Mouse (Mus musculus) embryonic fibroblast, embryonic 13.5 days (primary cell): ENCODE results near the gene Gch1.

Experiments used
- CTCF ChIP-seq: IDR thresholded peaks from 2 replicates; pipeline ENCODE4 v1.5.1; 2011; ENCODE audit warnings: mild to moderate bottlenecking, control low read depth, low read length, moderate library complexity, borderline replicate concordance; ENCODE audit not compliant: insufficient read depth
- POLR2A ChIP-seq: IDR thresholded peaks from 2 replicates; pipeline ENCODE4 v1.6.1; 2011; ENCODE audit warnings: low read depth, mild to moderate bottlenecking, control low read depth, low read length, moderate library complexity

DNA sequence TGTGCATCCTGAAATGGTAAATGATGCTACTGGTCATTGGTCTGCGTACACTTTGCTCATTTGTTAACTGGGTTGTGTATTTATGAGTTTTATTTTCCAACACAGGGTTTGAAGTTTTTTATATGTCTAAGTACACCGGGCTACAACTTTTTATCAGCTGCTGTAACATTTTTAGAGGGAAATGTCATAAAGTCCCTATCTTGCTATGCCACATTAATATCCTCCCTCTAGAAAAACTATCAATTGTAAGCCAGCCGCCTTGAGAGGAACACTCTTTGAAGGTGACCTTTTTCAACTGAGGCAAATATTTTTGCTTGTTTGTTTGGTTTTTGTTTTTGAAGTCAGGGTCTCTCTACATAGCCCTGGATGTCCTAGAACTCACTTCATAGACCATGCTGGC lies 44.8 kb upstream of the Gch1 start:
- TF ChIP-seq CTCF (no peak), POLR2A (no peak)
